Mouse (Mus musculus) liver, postnatal 0 days (tissue): Measurements from ENCODE around the gene Tifab.

Experiments
- CTCF ChIP-seq: sonication (generic); IDR thresholded peaks from 2 replicates; pipeline ENCODE4 v1.5.1; 2016; ENCODE audit warnings: antibody characterized with exemption, low read depth
- EP300 ChIP-seq: IDR thresholded peaks from 2 replicates; pipeline ENCODE4 v1.6.1; 2016; ENCODE audit warnings: antibody characterized with exemption, low read depth, mild to moderate bottlenecking

DNA sequence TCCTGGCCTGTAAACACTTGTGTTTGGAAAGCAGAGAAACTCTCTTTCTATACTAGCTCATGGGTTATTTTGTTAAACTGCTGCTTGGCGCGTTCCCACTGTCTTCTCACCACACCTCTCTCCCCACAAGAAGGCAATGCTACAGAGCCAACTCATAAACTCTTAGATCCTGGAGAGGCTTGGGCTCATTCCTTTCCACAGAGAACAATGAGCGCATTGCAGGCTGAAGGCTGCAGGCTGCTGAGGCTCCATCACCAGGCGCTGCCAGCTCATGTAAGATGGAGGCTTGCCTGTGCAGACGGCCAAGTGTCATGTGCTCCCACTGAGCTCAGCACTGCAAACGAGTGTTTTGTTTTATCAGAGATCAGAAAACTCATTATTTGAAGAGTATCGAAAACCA is 23.0 kb downstream of the Tifab start:
- TF ChIP-seq EP300 (no peak), CTCF (no peak)
